ENCODE assay signal across 8 mouse cellular contexts in genomic region chr11:69098762-69099091, GRCm38 (mm10). TPM values are rescaled to one million over a fixed set of nuclear protein-coding genes. Genes with fewer than 3 reads are reported as not detected.
A peak's percentile ranks its signal among the peaks of the same experiment; 100 is the strongest.
DNase-seq lines count a peak whose midpoint lies in the region; ATAC-seq and TF ChIP-seq lines count a peak whose summit lies in the region.

No protein-coding gene starts in this region.

- TF ChIP-seq EP300 in liver, embryonic 14.5 days (IDR thresholded peaks at IDR 0.05; ENCODE audit: low read depth) = no peak

- no peaks in the 10 kb centered on the region for H3K27me3 ChIP-seq in heart, embryonic 14.5 days (ENCODE audit: control insufficient read depth, insufficient read depth, low read length)
- no peaks in the 10 kb centered on the region for H3K27me3 ChIP-seq in liver, embryonic 14.5 days (ENCODE audit: control insufficient read depth, insufficient read depth, low read length)
- H3K27me3 ChIP-seq in stomach, embryonic 15.5 days (replicated peaks) = no peaks in the 10 kb centered on the region

- ATAC-seq in heart, embryonic 14.5 days (ENCODE audit: insufficient number of reproducible peaks, insufficient read depth, low FRiP score, low read depth) = peak; percentile 5
- ATAC-seq in liver, embryonic 14.5 days (ENCODE audit: insufficient read depth) = peak; percentile 47
- peak; percentile 11; the same call in 1 of the 2 replicates for ATAC-seq in stomach, embryonic 15.5 days (ENCODE audit: insufficient read depth, low FRiP score, low read depth)

- H3K4me3 ChIP-seq in heart, embryonic 14.5 days (ENCODE audit: control insufficient read depth in 1 of 2, insufficient read depth in 1 of 2, low read depth in 1 of 2, low read length in 2 of 2) = peak overlapping the region; percentile 53 to 57
- peak overlapping the region; percentile 53 to 59 for H3K4me3 ChIP-seq in liver, embryonic 14.5 days (ENCODE audit: insufficient read depth in 1 of 2, low read depth in 2 of 2, low read length in 2 of 2)
- peak overlapping the region; percentile 66 for H3K4me3 ChIP-seq in stomach, embryonic 15.5 days (replicated peaks)

- WGBS in heart, embryonic 14.5 days = under 1% methylated on average over 19 of the region's 19 CpGs
- 0% methylated on average over 19 of the region's 19 CpGs for WGBS in liver, embryonic 14.5 days (ENCODE audit: insufficient replicate concordance)
- WGBS in stomach, embryonic 15.5 days = 0% methylated on average over 19 of the region's 19 CpGs

- peak; percentile 97 for DNase-seq in B cell, adult 2 months
- peak; percentile 95 for DNase-seq in brain, embryonic 14.5 days (ENCODE audit: low read depth)
- peak; percentile 91 for DNase-seq in fibroblast of lung, adult 2 months (ENCODE audit: low read depth)
- peak; percentile 99 for DNase-seq in kidney, postnatal 25 days
- peak; percentile 91 to 95 (median 92) for DNase-seq in liver, embryonic 14.5 days (ENCODE audit: low read depth in 3 of 3, low spot score in 3 of 3)
- peak; percentile 89 for DNase-seq in neural tube, embryonic 10.5 days (ENCODE audit: extremely low spot score, low spot score)

- peaks cover 34% of the 10 kb centered on the region for H3K36me3 ChIP-seq in heart, embryonic 14.5 days (ENCODE audit: control insufficient read depth, insufficient read depth, low read length)
- peaks cover under 1% of the 10 kb centered on the region for H3K36me3 ChIP-seq in liver, embryonic 14.5 days (replicated peaks; ENCODE audit: control insufficient read depth, insufficient read depth, low read depth)
- peaks cover 32% of the 10 kb centered on the region for H3K36me3 ChIP-seq in stomach, embryonic 15.5 days

- peaks cover 29 to 45% of the 10 kb centered on the region in 2 experiments for H3K4me1 ChIP-seq in heart, embryonic 14.5 days (ENCODE audit: control insufficient read depth in 2 of 2, insufficient read depth in 2 of 2, low read length in 2 of 2)
- H3K4me1 ChIP-seq in liver, embryonic 14.5 days (replicated peaks; ENCODE audit: control insufficient read depth in 2 of 2, insufficient read depth in 2 of 2, low read length in 1 of 2) = peaks cover 38 to 48% of the 10 kb centered on the region in 2 experiments
- H3K4me1 ChIP-seq in stomach, embryonic 15.5 days = peaks cover 34% of the 10 kb centered on the region

- TF ChIP-seq POLR2A in brain, embryonic 14.5 days (IDR thresholded peaks at IDR 0.05; ENCODE audit: borderline replicate concordance, extremely low read depth, insufficient read depth, insufficient read length, poor library complexity, severe bottlenecking) = peak; percentile 16; the same call in 1 of the 2 replicates

- H3K27ac ChIP-seq in heart, embryonic 14.5 days (replicated peaks in 1 of 2; ENCODE audit: control insufficient read depth in 1 of 2, insufficient read depth in 1 of 2, low read depth in 2 of 2, low read length in 2 of 2) = peak overlapping the region; percentile 89 to 99
- H3K27ac ChIP-seq in liver, embryonic 14.5 days = peak overlapping the region; percentile 61
- H3K27ac ChIP-seq in stomach, embryonic 15.5 days = peak overlapping the region; percentile 98

- H3K9me3 ChIP-seq in heart, embryonic 14.5 days (ENCODE audit: control insufficient read depth, low read length) = no peaks in the 10 kb centered on the region
- no peaks in the 10 kb centered on the region for H3K9me3 ChIP-seq in liver, embryonic 14.5 days (ENCODE audit: control insufficient read depth, low read length)
- H3K9me3 ChIP-seq in stomach, embryonic 15.5 days = no peaks in the 10 kb centered on the region

- peak overlapping the region; percentile 88 for H3K9ac ChIP-seq in heart, embryonic 14.5 days (ENCODE audit: low read length)
- peak overlapping the region; percentile 61 for H3K9ac ChIP-seq in liver, embryonic 14.5 days (replicated peaks)
- peak overlapping the region; percentile 57 for H3K9ac ChIP-seq in stomach, embryonic 15.5 days

- H3K4me2 ChIP-seq in heart, embryonic 14.5 days (ENCODE audit: low read length) = peak overlapping the region; percentile 93
- H3K4me2 ChIP-seq in liver, embryonic 14.5 days (ENCODE audit: low read depth) = peak overlapping the region; percentile 93
- peak overlapping the region; percentile 91 for H3K4me2 ChIP-seq in stomach, embryonic 15.5 days

- no peak for TF ChIP-seq CTCF in brain, embryonic 14.5 days (IDR thresholded peaks at IDR 0.05; ENCODE audit: borderline replicate concordance, extremely low read depth, insufficient read depth, insufficient read length)
- TF ChIP-seq CTCF in liver, embryonic 14.5 days (IDR thresholded peaks at IDR 0.05; ENCODE audit: low read depth) = no peak; the same call in 1 of the 2 replicates

RNA-seq across cellular contexts. Expression of gene Per1, which starts 3.7 kb away (rescaled TPM):
- 12.2 and 16.3 TPM in 2 replicates for polyA plus RNA-seq in brain, embryonic 14.5 days (2012; rRNA removed)
- 16.0 and 17.8 TPM in 2 replicates for polyA plus RNA-seq in heart, embryonic 14.5 days (2014; fragmentation: Nextera tagmentation; extraction: Ambion mirVana)
- 1.8 and 1.9 TPM in 2 replicates for polyA plus RNA-seq in liver, embryonic 14.5 days (2012; rRNA removed)
- polyA plus RNA-seq in liver, embryonic 14.5 days (2014; fragmentation: Nextera tagmentation; extraction: Ambion mirVana) = 3.0 and 4.2 TPM in 2 replicates
- polyA plus RNA-seq in stomach, embryonic 15.5 days (2015; fragmentation: Nextera tagmentation; extraction: Ambion mirVana) = 15.4 and 20.3 TPM in 2 replicates

RNA-seq across cellular contexts. Expression of gene Vamp2, which starts 10.4 kb away (rescaled TPM):
- 251 and 319 TPM in 2 replicates for polyA plus RNA-seq in brain, embryonic 14.5 days (2012; rRNA removed)
- polyA plus RNA-seq in heart, embryonic 14.5 days (2014; fragmentation: Nextera tagmentation; extraction: Ambion mirVana) = 81.5 and 93.9 TPM in 2 replicates
- 23.0 and 23.1 TPM in 2 replicates for polyA plus RNA-seq in liver, embryonic 14.5 days (2012; rRNA removed)
- polyA plus RNA-seq in liver, embryonic 14.5 days (2014; fragmentation: Nextera tagmentation; extraction: Ambion mirVana) = 11.4 and 12.6 TPM in 2 replicates
- 68.5 and 84.6 TPM in 2 replicates for polyA plus RNA-seq in stomach, embryonic 15.5 days (2015; fragmentation: Nextera tagmentation; extraction: Ambion mirVana)

RNA-seq across cellular contexts. Expression of gene Hes7, which starts 21.5 kb away (rescaled TPM):
- polyA plus RNA-seq in brain, embryonic 14.5 days (2012; rRNA removed) = 0.42 and 0.45 TPM in 2 replicates
- polyA plus RNA-seq in heart, embryonic 14.5 days (2014; fragmentation: Nextera tagmentation; extraction: Ambion mirVana) = 0.43 and 0.47 TPM in 2 replicates
- polyA plus RNA-seq in liver, embryonic 14.5 days (2012; rRNA removed) = 0.08 and 0.12 TPM in 2 replicates
- polyA plus RNA-seq in liver, embryonic 14.5 days (2014; fragmentation: Nextera tagmentation; extraction: Ambion mirVana) = 0.05 TPM in 1 of 2 replicates, not detected in the other
- 0.76 and 1.0 TPM in 2 replicates for polyA plus RNA-seq in stomach, embryonic 15.5 days (2015; fragmentation: Nextera tagmentation; extraction: Ambion mirVana)

RNA-seq across cellular contexts. Expression of gene 9130213A22Rik, which starts 23.7 kb away (rescaled TPM):
- 0.33 and 0.47 TPM in 2 replicates for polyA plus RNA-seq in brain, embryonic 14.5 days (2012; rRNA removed)
- polyA plus RNA-seq in heart, embryonic 14.5 days (2014; fragmentation: Nextera tagmentation; extraction: Ambion mirVana) = 0.28 and 1.2 TPM in 2 replicates
- polyA plus RNA-seq in liver, embryonic 14.5 days (2012; rRNA removed) = 0.05 and 0.08 TPM in 2 replicates
- polyA plus RNA-seq in liver, embryonic 14.5 days (2014; fragmentation: Nextera tagmentation; extraction: Ambion mirVana) = not detected in 2 replicates
- polyA plus RNA-seq in stomach, embryonic 15.5 days (2015; fragmentation: Nextera tagmentation; extraction: Ambion mirVana) = 0.37 TPM in 2 replicates

RNA-seq across cellular contexts. Expression of gene Aloxe3, which starts 27.0 kb away (rescaled TPM):
- polyA plus RNA-seq in brain, embryonic 14.5 days (2012; rRNA removed) = 2.8 and 3.5 TPM in 2 replicates
- polyA plus RNA-seq in heart, embryonic 14.5 days (2014; fragmentation: Nextera tagmentation; extraction: Ambion mirVana) = 0.09 and 0.15 TPM in 2 replicates
- 0.05 and 0.38 TPM in 2 replicates for polyA plus RNA-seq in liver, embryonic 14.5 days (2012; rRNA removed)
- polyA plus RNA-seq in liver, embryonic 14.5 days (2014; fragmentation: Nextera tagmentation; extraction: Ambion mirVana) = 0.15 TPM in 1 of 2 replicates, not detected in the other
- polyA plus RNA-seq in stomach, embryonic 15.5 days (2015; fragmentation: Nextera tagmentation; extraction: Ambion mirVana) = 0.27 and 1.2 TPM in 2 replicates

Comparison
In these comparisons a context has a peak if more than half of its experiments do, and no peak if none do; other contexts are left out.
1. Peak in every context shown above with its lines: DNase-seq, ATAC-seq, H3K4me3 ChIP-seq and H3K27ac ChIP-seq.